Mouse (Mus musculus) embryonic fibroblast, embryonic 13.5 days (primary cell): ENCODE results near the gene Guca1b. TPM values are rescaled to one million over a fixed set of nuclear protein-coding genes. Genes with fewer than 3 reads are reported as not detected.
A peak's percentile ranks its signal among the peaks of the same experiment; 100 is the strongest.
"Not testable (repeated sequence)": the region's sequence is repeated elsewhere in the genome, so short reads cannot be mapped to it uniquely, and the experiment has no call there.

Experiments
- H3K27ac ChIP-seq: 2 replicates; pipeline ENCODE4 v1.5.1; 2012; ENCODE audit warnings: low read length, control low read depth, inconsistent platforms; ENCODE audit not compliant: insufficient read depth
- H3K4me1 ChIP-seq: 2 replicates; pipeline ENCODE4 v1.6.1; 2011; ENCODE audit warnings: low read length; ENCODE audit not compliant: control insufficient read depth, insufficient read depth
- H3K4me3 ChIP-seq: 2 replicates; pipeline ENCODE4 v1.5.1; 2011; ENCODE audit warnings: mild to moderate bottlenecking, control low read depth, low read length; ENCODE audit not compliant: insufficient read depth
- CTCF ChIP-seq: IDR thresholded peaks from 2 replicates; pipeline ENCODE4 v1.5.1; 2011; ENCODE audit warnings: mild to moderate bottlenecking, control low read depth, low read length, moderate library complexity, borderline replicate concordance; ENCODE audit not compliant: insufficient read depth
- POLR2A ChIP-seq: IDR thresholded peaks from 2 replicates; pipeline ENCODE4 v1.6.1; 2011; ENCODE audit warnings: low read depth, mild to moderate bottlenecking, control low read depth, low read length, moderate library complexity
- polyA plus RNA-seq: library from polyadenylated mRNA; stranded (reverse); fragments of >200 nt; gene quantifications from 2 replicates; pipeline ENCODE4 v1.2.4, GENCODE M21; 2011; ENCODE audit warnings: low read depth; ENCODE audit not compliant: missing spikeins, insufficient read length

Gene Guca1b
- polyA plus RNA-seq, 1 experiment: 0.32 TPM

GRCm38 (mm10) chr17:47407717-47408557 lies 22.7 kb downstream of the Guca1b start:
- no peak overlapping the region for H3K4me3 ChIP-seq
- TF ChIP-seq POLR2A (no peak), CTCF (no peak)
- H3K4me1 ChIP-seq: no peaks in the 10 kb centered on the region
- H3K27ac ChIP-seq: no peak overlapping the region

DNA sequence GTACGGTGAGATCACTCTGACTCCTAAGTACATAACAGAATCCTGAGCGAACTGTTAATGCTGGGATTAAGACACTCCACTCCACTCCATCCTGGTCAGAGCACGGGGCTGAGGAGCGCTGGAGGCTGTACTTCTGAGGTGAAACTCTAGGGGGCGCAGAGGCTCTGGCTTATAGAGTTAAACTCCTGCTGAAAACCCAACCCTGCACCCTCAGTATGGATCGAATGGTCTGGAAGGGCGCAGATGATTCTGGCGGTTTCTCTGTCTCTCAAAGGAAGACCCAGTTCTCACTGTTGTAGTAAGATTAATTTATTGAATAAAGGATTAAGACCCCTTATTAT lies 23.3 kb downstream of the Guca1b start:
- H3K4me1 ChIP-seq: no peaks in the 10 kb centered on the region
- TF ChIP-seq CTCF (0 out of 2 replicates have a peak, but pooled peaks have one; percentile 34), POLR2A (no peak)
- H3K27ac ChIP-seq: no peak overlapping the region
- H3K4me3 ChIP-seq: no peak overlapping the region

GRCm38 (mm10) chr17:47409897-47410861 lies 25.0 kb downstream of the Guca1b start:
- H3K4me1 ChIP-seq, H3K27ac ChIP-seq: not testable (repeated sequence)
- peak overlapping the region; percentile 9 for H3K4me3 ChIP-seq

DNA sequence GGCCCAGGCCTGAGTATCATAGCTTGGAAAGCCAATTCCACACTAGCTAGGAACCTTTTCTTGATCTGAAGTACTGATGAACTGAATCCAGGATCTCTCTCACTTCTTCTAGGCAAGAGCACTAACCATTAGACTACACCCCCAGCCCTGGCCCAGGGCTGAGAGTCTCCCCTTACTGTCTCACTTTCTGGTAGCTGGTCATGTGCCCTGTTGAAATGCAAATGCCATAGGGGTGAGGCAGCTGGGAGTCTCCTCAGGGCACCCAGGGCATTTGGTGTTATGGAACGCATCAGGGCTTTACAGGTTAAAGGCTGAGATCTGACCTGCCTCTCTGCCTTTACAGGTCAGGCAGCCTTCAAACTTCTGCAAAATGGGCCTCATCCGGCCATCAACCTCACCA lies 35.0 kb downstream of the Guca1b start:
- TF ChIP-seq POLR2A (no peak), CTCF (no peak)
- Histone ChIP-seq H3K4me3 (no peak overlapping the region), H3K4me1 (no peaks in the 10 kb centered on the region), H3K27ac (no peak overlapping the region)

GRCm38 (mm10) chr17:47421566-47421965 lies 36.4 kb downstream of the Guca1b start:
- Histone ChIP-seq H3K4me3 (no peak overlapping the region), H3K27ac (no peak overlapping the region), H3K4me1 (no peaks in the 10 kb centered on the region)
- TF ChIP-seq CTCF: no peak
- TF ChIP-seq POLR2A: no peak

GRCm38 (mm10) chr17:47422616-47423015 lies 37.4 kb downstream of the Guca1b start:
- H3K4me3 ChIP-seq, H3K4me1 ChIP-seq, H3K27ac ChIP-seq: not testable (repeated sequence)

GRCm38 (mm10) chr17:47424186-47424585 lies 39.0 kb downstream of the Guca1b start:
- Histone ChIP-seq H3K4me1 (no peaks in the 10 kb centered on the region), H3K4me3 (no peak overlapping the region), H3K27ac (no peak overlapping the region)
- no peak for TF ChIP-seq POLR2A

GRCm38 (mm10) chr17:47427316-47427715 lies 42.1 kb downstream of the Guca1b start:
- no peak overlapping the region for H3K4me3 ChIP-seq
- H3K4me1 ChIP-seq: no peaks in the 10 kb centered on the region
- TF ChIP-seq CTCF: no peak
- no peak for TF ChIP-seq POLR2A

DNA sequence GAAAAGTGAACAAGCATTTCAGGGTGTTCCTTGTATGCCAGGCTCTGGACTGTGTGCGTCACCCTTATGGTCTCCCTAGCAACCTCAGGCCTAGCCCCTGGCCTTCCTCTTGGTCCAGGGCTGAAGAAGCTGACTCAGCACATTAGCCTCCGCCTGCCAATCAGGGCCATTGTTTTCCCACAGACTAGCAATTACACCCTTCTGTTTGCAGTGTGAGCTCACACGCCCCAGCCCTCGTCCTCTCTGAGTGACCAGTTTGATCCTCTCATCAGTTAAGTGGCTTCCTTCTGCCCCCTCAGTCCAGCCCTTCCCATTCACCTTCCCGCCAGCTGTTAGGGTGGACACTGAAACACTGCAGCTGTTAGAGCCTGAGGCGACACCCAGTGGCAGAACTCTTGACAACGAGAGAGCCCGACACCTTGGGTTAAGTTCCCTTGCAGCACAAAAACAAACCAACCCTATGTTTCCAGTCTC lies 43.7 kb downstream of the Guca1b start:
- no peak overlapping the region for H3K4me3 ChIP-seq
- no peak overlapping the region for H3K27ac ChIP-seq
- TF ChIP-seq CTCF (peak; percentile 61; the same call in 1 of the 2 replicates), POLR2A (no peak)
- H3K4me1 ChIP-seq: no peaks in the 10 kb centered on the region

More at GRCm38 (mm10) chr17:47427316-47427715, 42.1 kb downstream of the Guca1b start:
- H3K27ac ChIP-seq: no peak overlapping the region

GRCm38 (mm10) chr17:47430815-47431214 lies 45.6 kb downstream of the Guca1b start:
- no peaks in the 10 kb centered on the region for H3K4me1 ChIP-seq
- TF ChIP-seq CTCF: no peak
- no peak for TF ChIP-seq POLR2A
- H3K4me3 ChIP-seq: no peak overlapping the region
- H3K27ac ChIP-seq: no peak overlapping the region
